Mouse (Mus musculus): Measurements from ENCODE around the gene Bbs7.

Gene Bbs7

DNA sequence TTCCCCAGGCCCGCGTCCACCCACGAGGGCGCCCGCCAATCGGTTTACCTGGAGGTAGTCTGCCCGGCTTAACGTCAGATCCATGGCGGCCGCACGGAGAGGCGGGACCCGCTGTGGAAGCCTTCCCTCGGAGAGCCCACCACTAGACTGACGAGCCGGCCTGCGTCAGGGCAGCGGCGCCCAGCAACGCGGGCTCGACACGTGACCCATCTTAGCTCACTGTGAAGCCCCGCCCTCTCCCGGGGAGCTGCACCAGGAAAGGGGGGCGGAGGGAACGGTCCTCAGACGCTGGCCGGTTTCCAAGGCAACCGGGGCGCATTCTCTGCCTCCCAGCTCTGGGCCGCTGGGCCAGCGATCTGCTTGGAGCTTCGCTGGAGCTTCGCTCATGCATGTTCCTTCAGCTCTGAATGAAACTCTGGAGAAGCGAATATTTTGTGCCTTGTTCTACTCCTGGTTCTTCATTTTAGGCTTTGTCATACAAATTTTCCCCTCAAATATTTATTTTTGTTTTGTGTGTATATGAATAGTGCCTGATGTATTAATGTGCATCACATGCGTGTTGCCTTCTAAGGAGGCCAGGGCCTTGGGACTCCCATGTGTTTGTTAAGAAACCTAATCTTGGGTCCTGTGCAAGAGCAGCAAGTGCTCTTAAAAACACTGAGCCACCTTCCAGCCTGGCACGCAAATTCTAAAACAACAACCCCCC is at the start of gene Bbs7:
TSS of gene Bbs7 (minus strand) at position 276 of the 706 bp plus-strand sequence.
- TF ChIP-seq GATA4 (IDR thresholded peaks at IDR 0.05; ENCODE audit: insufficient replicate concordance, low read length) = no peak

DNA sequence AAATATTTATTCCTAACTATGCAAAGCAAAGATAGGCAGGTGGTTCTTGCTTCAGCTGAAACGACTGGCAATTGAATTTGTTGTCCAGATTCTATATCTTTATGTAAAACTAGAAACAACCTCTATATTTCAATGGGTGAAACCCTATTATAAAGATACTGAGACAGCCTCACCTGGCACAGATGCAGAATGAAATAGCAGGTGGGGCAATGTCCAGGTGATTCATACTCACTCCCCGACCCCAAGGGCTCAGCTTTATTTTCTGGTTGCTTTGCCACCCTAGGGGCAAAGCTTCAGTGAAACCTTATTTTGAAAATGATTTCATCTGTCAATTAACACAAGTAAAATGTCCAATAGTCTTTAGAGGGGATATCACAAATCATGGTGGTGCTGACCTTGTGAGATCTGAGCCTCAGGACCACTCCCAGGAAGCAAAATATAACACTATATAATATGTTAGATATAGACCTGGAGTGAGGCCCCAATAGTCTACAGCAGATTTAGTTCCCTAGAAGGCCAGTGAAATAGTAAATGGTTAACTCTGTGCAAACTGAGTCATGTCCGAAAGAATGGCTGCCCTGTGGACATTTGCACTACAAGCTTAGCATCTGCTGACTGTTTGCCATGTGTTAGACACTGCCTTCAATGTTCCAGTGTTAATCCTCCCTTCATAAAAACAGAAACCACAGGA is 31.4 kb upstream of the Bbs7 start:
- TF ChIP-seq GATA4 (IDR thresholded peaks at IDR 0.05; ENCODE audit: insufficient replicate concordance, low read length) = no peak

DNA sequence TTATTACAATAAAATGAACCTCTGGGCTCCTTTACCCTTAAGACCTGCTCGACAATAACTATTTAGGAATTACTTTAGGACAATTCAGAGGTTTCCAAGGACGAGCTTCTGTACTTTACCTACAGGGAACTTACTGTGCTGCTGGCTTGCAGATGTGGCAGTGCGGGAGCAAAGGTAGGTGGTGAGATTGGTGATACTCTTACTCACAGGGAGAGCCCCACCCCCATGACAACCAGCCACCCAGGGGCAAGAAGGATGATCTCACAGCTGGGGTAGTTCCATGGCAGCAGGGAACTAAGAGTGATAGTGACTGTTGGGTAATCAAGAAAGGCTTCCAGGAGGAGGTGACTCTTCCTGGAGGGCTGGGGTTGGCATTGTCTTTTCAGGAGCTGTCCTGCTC is 30.1 kb upstream of the Bbs7 start:
- no peak for TF ChIP-seq GATA4 (IDR thresholded peaks at IDR 0.05; ENCODE audit: insufficient replicate concordance, low read length)

DNA sequence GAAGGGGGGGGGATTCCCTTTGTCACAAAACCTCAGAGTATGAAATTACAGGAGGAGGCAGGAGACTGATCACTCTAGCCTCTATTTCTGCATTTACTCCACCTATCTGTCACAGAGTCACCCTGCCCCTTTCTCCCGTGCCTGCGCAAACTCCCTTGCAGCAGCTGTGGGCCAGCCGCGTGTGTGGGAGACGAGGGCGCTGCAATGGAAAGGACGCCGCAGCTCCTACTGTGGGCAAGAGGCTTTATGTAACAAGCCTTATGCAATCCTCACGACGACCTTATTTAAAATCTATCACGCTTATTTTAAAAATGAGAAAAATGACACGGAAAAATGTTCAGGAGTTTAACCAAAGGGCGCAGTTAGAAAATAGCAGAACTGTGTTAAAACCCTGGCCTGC is 29.5 kb upstream of the Bbs7 start:
- TF ChIP-seq GATA4 (IDR thresholded peaks at IDR 0.05; ENCODE audit: insufficient replicate concordance, low read length) = no peak

DNA sequence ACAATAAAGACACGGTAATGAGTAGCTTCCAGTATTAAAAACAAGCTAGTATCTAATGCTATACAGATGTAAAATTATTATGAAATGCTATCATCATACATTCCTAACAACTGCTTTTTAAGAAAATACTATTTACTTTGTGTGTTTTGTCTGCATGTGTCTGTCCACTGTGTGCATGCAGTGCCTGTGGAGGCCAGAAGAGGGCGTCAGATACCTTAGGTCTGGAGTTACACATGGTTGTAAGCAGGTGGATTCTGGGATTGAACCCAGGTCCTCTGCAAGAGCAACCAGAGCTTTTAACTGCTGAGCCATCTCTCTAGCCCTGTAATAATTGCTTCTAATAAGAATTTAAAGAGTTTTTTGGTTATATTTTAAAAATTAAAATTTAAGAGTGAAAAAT is 27.5 kb upstream of the Bbs7 start:
- no peak for TF ChIP-seq GATA4 (IDR thresholded peaks at IDR 0.05; ENCODE audit: insufficient replicate concordance, low read length)

DNA sequence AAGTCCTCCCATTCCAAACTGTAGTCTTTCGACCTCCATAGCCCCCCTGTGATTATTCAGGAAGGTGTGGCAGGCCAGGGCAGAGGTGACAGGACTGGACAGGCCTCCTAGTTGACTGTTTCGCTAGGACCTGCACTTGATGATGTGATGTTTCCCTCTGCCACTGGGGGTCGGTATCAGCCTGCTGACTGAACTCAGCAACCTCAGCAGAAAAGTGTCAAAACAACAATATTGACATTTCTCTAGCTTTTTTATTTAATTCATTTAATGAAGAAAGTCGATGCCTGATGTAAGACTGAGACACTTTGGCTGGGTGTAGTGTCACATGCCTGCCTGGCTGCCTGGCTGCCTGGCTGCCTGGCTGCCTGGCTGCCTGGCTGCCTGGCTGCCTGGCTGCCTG is 22.2 kb upstream of the Bbs7 start:
- TF ChIP-seq GATA4 (IDR thresholded peaks at IDR 0.05; ENCODE audit: insufficient replicate concordance, low read length) = no peak

DNA sequence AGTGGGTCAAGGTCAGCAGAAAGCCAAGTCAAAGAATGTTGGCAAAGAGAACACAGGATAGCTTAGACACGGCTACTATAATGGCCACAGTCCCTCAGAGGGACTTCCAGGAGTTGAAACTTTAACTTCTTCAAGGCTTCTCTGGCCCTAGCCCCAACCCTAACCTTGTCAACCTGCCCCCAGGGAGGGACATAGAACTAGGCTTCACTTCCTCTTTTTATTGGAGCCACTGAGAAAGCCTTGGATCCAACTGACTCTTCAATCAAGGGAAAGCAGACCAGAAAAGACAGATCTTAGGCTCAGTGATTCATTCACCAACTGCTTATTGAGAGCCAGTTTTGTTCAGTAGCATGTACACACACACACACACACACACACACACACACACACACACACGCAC is 13.5 kb upstream of the Bbs7 start:
- TF ChIP-seq GATA4 (IDR thresholded peaks at IDR 0.05; ENCODE audit: insufficient replicate concordance, low read length) = no peak

DNA sequence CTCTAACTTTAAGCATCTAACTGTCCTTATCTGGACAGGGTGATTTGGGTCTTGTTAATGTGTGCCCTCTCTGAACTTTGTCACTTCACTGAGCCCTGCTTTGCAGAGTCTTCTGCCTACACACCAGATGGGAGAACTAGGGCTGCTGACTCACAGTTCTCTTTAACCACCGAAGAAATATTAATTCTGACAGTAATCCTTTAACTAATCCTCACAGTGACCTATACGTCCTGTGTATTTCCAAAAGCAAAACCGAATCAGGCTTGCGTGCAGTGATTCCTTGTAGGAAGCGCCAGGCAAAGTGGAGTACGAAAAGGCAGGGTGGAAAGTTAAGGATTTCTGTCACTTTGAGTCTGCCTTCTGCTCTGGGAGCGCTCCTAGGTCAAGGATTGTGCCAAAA is 4.9 kb upstream of the Bbs7 start:
- TF ChIP-seq GATA4 (IDR thresholded peaks at IDR 0.05; ENCODE audit: insufficient replicate concordance, low read length) = no peak

DNA sequence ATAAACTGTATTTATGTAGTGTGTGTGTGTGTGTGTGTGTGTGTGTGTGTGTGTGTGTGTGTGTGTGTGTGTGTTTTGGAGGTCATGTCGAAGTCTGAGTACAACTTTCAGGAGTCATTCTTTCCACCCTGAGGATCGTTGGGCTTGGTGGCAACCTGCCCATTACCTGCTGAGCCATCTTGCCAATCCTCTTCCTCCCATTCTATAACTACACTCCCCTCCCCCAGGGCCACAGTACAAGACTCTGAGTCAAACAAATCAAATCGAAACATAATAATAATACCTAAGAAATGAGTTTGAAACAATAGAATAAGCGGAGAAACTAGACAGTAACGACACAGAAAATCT is 605 bp upstream of the Bbs7 start:
- no peak for TF ChIP-seq GATA4 (IDR thresholded peaks at IDR 0.05; ENCODE audit: insufficient replicate concordance, low read length)

DNA sequence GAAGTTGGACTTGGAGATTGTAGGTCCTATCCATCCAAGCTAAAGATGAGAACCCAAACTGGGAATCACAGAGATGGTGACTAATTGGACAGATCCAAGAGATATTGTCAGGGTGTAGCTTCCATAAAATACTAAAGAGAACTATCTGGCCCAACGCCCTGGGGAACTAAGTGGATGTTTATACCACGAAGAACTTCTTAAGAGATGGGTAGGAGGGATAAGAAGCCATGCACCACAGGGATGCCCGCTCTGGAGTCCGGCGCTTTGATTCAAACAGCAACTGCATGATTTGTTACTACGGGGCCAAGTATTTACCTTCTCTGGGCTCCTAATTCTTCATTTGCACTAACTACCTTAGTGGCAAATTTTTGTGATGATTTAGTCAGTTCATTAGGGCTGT is 590 bp downstream of the Bbs7 start:
- no peak for TF ChIP-seq GATA4 (IDR thresholded peaks at IDR 0.05; ENCODE audit: insufficient replicate concordance, low read length)

DNA sequence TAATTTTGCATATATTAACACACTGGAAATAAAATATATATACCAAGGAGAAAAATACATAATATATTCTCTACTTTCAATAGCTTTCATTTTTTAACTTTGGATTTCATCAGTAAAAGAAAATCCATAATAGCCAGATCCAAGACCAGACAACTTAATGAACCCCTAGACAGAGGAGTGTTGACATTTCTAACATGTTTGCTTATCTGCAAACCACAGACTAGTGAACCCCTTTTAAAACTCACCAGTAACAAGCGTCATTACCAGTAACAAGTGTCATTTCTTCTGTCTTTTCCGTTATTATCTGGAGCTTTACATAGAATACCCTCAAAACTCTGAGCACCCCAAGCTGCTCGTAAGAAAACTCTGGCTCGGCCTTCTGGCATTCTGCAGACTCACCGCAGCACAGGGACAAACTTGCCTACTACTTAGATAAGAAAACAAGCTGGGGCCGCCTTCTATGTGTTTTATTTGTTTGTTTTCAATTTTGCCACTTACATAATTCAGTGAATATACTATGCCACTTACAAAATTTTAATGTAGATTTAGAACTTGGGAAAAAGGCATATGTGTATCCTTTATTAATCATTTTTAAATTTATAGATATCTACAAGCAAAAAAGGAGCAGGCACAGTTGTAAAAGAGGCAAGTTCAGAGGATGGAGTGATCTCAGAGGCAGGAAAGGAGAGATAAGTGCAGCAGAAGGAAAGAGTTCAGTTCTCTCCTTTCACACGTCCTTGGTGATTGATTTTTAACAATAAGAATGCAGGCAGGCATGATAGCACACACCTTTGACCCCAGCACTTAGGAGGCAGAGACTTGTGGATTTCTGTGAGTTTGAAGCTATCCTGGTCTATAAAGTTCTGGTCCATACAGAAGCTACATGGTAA is 7.1 kb downstream of the Bbs7 start:
- TF ChIP-seq GATA4 (IDR thresholded peaks at IDR 0.05; ENCODE audit: insufficient replicate concordance, low read length) = no peak

DNA sequence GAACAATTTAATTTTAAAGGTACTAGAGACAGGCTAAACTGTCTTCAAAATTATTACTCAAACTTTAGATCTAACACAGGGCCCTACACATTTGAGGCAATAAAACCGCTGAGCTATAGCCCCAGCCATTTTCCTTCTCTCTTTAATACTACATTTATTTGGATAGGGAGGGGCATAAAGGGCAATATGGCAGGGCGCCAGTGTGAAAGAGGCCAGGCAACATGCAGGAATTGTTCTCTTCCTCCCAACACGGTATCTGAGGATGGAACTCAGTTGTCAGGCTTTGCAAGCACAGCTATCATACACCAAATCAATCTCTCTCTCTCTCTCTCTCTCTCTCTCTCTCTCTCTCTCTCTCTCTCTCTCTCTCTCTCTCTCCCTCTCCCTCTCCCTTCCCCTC is 14.5 kb downstream of the Bbs7 start:
- TF ChIP-seq GATA4 (IDR thresholded peaks at IDR 0.05; ENCODE audit: insufficient replicate concordance, low read length) = no peak

DNA sequence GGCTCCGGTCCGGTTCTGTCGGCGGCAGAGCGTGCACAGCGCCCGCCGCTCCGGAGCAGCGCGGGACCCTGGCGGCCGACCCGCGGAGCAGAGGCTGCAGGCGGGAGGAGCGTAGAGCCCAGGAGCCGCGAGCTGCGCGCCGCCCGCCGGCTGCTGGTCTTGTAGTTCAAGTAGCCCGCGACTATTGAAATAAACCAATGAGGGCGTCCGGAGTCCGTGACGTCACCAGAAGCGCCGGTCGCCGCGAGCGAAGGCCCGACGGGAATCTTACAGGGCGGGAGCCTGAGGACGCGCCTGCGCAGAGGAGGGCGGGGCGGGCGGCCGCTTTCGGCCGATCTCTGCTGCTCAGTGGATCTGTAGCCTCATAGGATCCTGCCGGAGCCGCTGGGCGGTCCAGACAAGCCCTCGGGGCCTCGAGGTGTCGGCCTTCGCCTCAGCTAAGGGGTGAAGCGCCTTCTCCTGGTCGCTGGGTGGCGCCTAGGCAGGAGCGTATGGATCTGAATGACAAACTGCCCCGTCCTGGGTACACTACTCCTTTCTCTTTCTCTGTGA is 41.4 kb downstream of the Bbs7 start, which contains the start of gene Ccna2:
TSS of gene Ccna2 (minus strand) at position 324 of the 552 bp plus-strand sequence.
- no peak; the same call in 1 of the 2 replicates for TF ChIP-seq GATA4 (IDR thresholded peaks at IDR 0.05; ENCODE audit: insufficient replicate concordance, low read length)

DNA sequence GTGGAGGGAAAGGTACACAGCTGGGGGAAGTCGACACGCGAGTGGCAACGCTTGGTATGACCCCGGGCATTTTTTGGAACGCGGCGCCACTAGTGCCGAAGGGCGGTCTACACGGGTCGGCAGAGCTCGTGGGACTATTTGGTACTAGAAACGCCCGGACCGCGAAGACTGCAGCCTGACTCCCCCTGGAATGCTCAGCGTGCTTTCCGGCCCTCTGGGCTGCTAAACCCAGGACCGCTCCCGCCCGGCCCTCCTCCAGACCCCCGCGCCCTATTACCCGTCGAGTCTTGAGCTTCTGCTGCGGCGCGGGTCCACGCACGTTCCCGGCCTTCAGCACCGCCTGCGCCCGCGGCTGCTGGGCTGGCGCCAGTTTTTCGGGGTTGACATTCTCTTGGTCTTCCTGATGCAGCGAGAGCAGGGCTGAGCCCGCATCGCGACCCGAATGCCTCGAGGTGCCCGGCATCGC is 41.9 kb downstream of the Bbs7 start:
- TF ChIP-seq GATA4 (IDR thresholded peaks at IDR 0.05; ENCODE audit: insufficient replicate concordance, low read length) = no peak

DNA sequence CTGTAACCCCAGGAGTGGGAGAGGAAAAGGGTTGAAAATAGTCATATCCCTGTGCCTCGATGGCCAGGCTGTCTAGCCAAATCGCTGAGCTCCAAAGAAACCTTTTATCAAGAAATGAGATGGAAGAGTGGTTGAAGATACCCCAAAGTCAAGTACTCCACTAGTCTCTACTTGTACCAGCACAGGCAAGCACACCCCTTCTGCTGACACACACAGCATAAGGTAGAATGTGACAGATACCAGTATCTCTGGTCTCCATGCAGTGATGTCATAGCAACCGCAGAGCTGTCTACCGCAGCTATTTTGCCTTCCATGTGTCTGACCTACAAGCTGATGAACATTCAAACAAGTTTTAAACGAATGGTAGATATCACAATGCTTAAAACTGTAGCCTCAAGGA is 43.4 kb downstream of the Bbs7 start:
- TF ChIP-seq GATA4 (IDR thresholded peaks at IDR 0.05; ENCODE audit: insufficient replicate concordance, low read length) = no peak

Measured in liver, adult (tissue).